Mouse (Mus musculus): ENCODE results near the gene Itgb6.

The Itgb6 gene

GRCm38 (mm10) chr2:60672973-60673954 is 49.2 kb downstream of the Itgb6 start:
- no peak for DNase-seq (ENCODE audit: low read depth, low spot score)

DNA sequence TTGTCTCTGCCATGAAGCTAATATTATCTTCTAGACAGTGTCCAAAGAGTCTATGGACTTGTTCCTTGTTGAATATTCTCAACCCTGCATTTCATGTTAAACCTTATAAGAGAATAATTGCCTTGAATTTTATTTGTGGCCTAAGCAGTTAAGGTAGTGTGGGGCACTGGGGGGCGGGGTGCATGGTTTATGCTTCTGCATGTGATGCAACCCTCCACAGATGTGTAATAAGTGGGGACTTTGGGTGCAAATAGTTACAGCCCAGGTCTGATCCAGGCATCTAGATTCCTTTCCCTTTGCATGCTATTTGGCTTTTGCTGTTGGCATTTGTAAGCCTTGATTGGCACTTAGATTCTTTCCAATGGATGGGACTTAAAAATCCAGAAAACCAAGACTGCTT is 51.2 kb downstream of the Itgb6 start:
- DNase-seq (ENCODE audit: low read depth, low spot score): no peak

- DNase-seq (ENCODE audit: low read depth, low spot score): no peak
Measured at GRCm38 (mm10) chr2:60663071-60663470, 59.4 kb downstream of the Itgb6 start.

DNA sequence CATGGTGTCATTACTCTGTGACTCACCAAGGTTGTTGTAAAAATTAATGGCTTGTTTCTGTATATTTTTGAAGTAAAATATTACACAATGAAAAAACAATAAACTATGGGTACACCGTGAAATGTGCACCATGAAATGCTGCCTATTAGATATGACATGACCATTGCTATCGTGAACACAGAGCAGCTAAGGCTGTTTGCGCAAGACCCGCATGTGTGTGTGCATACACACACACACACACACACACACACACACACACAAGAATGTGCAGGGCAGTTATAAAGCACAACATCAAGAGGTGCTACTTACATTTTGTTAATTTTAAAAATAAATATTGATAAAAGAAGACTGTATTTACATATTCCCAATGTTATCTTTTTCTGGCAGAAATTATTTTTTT is 62.5 kb downstream of the Itgb6 start:
- DNase-seq (ENCODE audit: low read depth, low spot score): no peak

- DNase-seq (ENCODE audit: low read depth, low spot score): no peak
Measured at GRCm38 (mm10) chr2:60658992-60659391, 63.5 kb downstream of the Itgb6 start.

DNA sequence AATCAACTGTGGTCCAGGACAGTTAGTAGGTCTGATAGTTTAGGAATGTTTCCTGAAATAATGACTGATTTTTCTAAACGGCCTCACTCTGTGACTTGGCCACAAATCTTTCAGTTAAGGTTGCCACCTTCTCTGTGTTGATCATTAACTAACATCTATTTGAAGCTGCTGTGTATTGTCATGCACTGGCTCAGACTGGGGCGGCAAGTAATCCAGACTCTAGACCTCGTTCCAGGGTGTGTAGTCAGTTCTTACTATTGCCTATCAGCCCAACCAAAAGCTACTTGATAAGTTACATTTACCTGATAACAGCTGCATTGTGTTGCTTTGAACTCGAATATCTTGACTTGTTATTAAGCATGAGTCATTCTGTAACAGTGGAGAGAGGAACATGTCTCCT is 67.6 kb downstream of the Itgb6 start:
- no peak for DNase-seq (ENCODE audit: low read depth, low spot score)

DNA sequence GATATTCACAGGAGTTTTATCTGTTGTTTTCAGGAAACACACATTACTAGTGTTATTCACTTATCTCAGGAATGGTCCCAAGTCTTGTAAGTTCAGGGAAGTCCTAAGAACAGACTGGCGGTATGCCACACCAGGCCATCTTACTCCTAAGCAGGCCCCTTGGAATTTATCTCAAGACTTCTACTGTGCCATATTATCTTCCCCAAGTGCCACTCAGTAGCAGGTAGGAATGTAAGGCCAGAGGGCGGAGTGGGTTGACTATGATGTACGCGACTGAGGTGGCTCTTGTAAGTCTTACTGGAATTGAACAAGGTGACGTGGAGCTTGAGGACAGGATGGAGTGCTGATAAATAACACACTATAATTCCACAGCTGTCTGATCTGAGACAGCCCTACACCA is 72.3 kb downstream of the Itgb6 start:
- DNase-seq (ENCODE audit: low read depth, low spot score): no peak

GRCm38 (mm10) chr2:60647650-60648049 is 74.8 kb downstream of the Itgb6 start:
- peak; percentile 66 for DNase-seq (ENCODE audit: low read depth, low spot score)

DNA sequence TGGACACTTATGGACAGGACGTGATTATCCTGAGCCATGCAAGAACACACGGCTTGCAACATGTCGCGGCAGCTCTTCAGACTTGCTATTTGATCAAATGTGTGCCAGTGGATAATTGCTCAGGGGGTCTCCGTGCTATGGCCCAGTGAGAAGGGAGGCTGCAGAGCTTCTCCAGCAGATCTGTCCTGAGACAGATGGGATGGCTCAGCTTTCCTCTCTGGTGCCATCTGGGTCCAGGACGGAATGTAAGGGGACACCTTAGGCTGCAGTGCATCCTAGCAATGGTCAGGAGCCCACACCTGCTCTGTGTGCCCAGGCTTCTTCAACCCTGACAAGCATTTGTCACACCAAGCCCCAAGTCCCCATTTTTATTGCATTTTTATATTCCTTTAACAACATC is 75.9 kb downstream of the Itgb6 start:
- no peak for DNase-seq (ENCODE audit: low read depth, low spot score)

DNA sequence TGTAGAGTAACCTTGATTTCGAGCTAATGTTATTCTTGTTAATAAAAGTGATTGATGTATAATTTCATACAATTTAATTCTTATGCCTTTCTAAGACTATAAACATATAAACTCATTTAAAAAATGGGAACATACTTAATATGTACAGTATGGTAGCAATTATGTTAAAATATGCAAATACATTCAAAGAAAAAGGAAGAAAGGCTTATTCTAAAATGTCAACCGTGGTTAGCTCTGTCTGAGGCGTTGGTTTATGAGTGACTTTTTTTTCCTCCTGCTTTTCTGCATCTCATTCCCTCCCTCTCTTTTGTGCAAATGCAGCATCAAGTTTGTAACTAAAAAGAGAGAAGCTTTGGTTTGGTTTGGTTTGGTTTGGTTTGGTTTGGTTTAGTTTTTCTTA is 79.0 kb downstream of the Itgb6 start:
- DNase-seq (ENCODE audit: low read depth, low spot score): no peak

GRCm38 (mm10) chr2:60642606-60643005 is 79.8 kb downstream of the Itgb6 start:
- DNase-seq (ENCODE audit: low read depth, low spot score): no peak

DNA sequence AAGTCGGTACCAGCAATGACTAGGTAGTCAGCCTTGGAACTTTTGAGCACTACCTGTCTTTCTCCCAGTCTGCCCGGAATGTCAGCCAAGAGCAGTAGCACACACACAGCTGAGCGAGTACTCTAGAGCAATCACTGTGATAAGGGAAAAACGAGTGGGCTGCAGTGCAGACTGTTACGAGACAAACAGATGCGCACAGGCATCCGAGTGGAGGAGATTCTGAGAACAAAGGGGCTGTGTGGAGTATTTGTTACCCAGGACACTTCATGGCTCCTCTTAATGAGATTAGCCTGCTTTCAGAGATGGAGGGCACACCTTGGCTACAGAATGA is 82.1 kb downstream of the Itgb6 start:
- DNase-seq (ENCODE audit: low read depth, low spot score): no peak

DNA sequence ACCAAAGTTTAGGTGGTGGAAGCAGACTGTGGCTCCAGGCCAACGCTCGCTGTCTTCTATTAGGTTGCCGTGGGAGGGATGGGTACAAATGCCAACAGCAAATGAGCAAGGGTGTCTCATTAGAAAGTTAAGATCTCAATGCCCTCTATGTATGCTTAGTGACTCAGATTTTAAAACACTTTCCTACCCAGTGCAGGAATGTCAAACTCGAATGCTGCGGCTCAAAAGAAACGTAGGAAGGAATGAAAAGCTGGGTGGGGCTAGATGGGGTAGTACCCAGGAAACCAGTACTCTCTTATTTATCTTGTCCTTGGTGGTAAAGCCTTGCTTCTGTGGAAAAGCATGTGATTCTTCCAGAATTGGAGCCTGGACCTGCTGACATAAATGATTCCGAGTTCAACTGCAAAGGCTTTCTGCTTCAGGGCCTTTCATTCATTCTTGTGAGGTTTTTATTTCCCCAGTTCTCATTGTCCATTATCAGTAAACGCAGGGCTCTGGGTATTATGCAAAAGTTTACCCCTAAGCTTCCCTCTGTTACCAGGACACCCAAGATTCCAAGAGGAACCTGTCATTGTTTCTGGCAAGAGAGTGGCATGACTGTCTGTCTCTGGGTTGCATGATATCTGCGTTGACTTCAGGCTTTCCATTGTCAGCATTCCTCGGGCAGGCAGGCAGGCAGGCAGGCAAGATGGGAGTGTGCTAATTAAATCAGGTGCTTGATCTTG is 82.7 kb downstream of the Itgb6 start:
- no peak for DNase-seq (ENCODE audit: low read depth, low spot score)

DNA sequence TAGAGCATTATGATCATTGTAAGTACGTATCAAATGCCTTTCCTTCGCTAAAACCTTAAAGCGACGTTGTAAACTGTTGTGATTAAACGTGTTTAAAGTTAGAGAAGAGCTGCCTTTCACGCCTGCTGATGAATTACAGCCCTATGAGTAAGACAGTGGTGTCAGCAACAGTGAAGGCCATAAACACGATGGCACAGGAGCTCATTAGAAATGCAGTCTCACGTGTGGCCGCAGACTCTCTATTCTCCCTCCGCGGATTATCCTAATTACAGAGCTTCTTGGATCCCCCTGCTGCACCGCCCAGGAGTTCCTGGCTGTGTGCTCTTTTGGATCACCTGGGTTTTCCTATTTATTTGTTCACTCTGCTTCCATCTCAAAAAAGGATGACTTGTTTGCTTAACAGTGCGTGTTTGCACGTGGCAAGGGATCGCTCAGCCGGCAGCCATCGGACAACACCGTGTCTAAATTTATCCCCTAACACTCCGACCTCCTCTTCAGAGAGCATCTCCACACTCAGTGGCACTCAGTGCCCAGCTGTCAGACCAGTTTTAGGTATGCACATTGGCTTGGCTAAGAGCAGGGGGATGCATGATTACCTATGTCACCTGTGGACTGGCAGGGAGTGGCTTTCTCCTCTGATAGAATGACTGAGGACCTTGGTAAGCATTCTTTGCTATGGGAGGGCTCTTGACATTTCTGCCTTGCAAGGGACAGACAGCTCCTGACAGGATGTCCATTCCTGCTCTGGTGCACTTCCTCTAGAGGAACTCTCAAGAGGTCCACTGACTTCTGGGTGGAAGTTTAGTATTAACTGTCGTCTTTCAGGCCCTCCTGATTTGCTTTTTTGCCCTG is 85.3 kb downstream of the Itgb6 start:
- DNase-seq (ENCODE audit: low read depth, low spot score): no peak

GRCm38 (mm10) chr2:60636481-60636880 is 86.0 kb downstream of the Itgb6 start:
- no peak for DNase-seq (ENCODE audit: low read depth, low spot score)

- DNase-seq (ENCODE audit: low read depth, low spot score): no peak
Measured at GRCm38 (mm10) chr2:60636038-60636437, 86.4 kb downstream of the Itgb6 start.

DNA sequence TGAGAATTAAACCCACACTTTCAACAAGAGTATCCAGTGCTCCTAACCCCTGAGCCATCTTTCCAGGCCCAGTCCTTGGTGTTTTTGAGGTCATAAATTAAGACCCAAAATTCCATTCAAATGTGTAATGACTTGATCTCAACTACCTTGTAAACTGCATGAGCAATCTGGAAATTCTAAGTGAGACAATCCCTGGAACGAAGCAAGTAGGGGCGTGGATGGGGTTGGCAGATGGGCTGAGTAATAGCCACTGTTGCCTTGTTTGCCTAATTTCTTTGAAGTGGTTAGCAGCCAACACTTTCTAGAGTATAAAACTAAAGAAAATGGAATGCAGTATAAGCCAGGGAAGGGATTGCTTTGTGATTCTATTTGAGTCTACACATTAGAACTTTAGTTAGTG is 89.7 kb downstream of the Itgb6 start:
- no peak for DNase-seq (ENCODE audit: low read depth, low spot score)

GRCm38 (mm10) chr2:60630304-60630703 is 92.1 kb downstream of the Itgb6 start:
- no peak for DNase-seq (ENCODE audit: low read depth, low spot score)

GRCm38 (mm10) chr2:60627952-60628351 is 94.5 kb downstream of the Itgb6 start:
- no peak for DNase-seq (ENCODE audit: low read depth, low spot score)

DNA sequence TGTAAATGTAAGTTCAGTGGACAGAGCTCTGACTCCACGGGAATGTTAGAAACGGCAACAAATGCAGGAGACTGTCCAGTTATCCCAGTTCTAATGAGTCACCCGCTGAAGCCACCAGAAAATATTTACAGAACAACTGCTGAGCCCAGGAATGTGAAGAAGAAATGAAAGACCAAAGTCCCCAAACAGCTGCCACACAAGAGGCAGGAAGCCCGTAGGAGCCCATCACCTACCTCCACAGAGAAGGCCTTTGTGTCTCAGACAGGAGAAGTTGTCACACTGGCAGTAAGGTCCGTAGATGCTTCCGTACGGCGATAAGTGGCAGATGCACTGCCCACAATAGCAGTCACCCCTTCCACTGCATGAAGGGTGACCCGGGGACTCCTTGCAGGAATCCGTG is 94.9 kb downstream of the Itgb6 start:
- no peak for DNase-seq (ENCODE audit: low read depth, low spot score)

- no peak for DNase-seq (ENCODE audit: low read depth, low spot score)
Measured at GRCm38 (mm10) chr2:60625766-60626165, 96.7 kb downstream of the Itgb6 start.

DNA sequence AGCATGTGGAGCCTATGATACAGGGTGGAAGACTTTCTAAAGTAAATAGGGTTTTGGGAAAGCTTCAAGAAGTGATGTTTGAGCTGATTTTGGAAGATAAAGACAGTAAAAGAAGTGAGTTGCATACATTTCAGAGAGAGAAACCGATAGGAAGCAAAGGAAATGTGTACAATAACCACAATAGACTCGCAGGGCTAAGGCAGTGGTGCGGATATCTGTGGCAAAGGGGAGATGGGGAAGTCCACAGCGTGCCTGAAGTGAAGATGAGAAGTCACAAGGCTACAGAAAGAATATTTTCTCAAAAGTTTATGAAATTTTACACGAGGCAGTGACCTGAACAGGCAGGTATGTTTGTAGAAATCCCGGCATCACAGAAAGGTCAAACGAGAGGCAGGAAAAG is 100.3 kb downstream of the Itgb6 start:
- no peak for DNase-seq (ENCODE audit: low read depth, low spot score)

Measured in mesoderm, embryonic 11.5 days (tissue).